Mouse (Mus musculus): ENCODE data around the gene Mybl2.

DNA sequence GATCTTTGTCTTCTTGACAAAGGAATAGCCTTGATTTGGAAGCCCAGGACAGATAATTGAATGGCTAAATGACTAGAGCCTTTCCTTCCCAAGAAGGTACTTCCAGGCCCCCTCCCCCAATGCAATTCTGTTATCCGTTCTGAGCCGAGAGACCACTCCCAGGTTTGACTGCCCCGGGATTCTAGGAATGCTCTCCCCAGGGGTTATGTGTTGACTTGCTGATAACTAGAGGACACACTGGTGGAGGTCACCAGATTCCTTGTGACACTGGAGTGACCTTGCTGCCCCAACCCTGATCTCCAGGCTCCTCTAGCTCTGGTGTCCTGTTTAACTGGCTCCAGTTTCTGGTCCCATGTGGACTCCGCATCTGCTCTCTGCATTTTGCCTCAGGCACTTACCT lies 2.4 kb upstream of the Mybl2 start:
- no peak for TF ChIP-seq POLR2A (IDR thresholded peaks at IDR 0.05; ENCODE audit: borderline replicate concordance, control insufficient read depth, low read depth, low read length)
- no peak for TF ChIP-seq CTCF (IDR thresholded peaks at IDR 0.05; ENCODE audit: control insufficient read depth, insufficient read depth, low read length)

Measured in bone marrow, adult 2 months (tissue).